Comparison of ENCODE assay signal across 10 mouse cellular contexts in the genomic region with DNA sequence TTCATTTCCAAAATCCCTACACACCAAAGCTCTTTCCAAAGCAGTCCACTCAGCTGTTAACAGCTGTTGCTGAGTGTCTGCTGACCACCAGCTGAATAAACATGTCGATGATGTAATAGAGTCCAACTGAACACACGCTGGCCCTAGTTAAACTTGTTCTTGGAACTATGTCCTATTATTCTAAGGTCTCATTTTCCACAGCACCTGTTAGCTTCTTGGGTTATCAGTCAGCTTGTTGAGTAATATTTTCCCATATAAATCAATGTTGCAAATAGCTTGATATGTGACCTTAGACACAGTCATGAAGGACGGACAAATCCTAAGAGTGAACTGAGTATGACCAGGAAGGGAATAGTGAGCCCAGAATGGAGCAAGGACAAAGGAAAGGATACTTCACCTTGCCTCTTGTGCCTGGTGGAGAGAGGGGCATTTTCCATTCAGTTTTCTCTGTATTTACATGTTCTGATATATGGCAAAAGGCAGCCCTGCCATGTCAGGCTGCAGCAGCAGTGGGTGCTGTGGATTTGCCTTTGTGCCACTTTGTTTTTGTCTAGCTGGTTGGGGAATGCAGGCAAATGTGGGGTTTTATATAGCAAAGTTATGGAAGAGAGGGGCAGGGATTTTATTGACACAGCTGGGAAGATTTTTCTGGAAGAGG.
DNase-seq lines count a peak whose midpoint lies in the region; ATAC-seq and TF ChIP-seq lines count a peak whose summit lies in the region.
"Had no signal": no experiment of that assay in that cellular context is flagged by ENCODE, and none has a peak within 500 bp of the region (broad histone marks: within the 10 kb centered on the region; RNA-seq: fewer than 3 reads in every experiment).

No protein-coding gene starts in this region.

- no peaks in the 10 kb centered on the region for H3K9me3 ChIP-seq in neural tube, embryonic 15.5 days (replicated peaks)

- H3K36me3 ChIP-seq in myocyte (ENCODE audit: control insufficient read depth, insufficient read depth) = no peaks in the 10 kb centered on the region
- no peaks in the 10 kb centered on the region for H3K36me3 ChIP-seq in neural tube, embryonic 15.5 days

- TF ChIP-seq POLR2A in myocyte (IDR thresholded peaks at IDR 0.05; ENCODE audit: insufficient read length, low read depth) = no peak

- no peak overlapping the region for H3ac ChIP-seq in myocyte (ENCODE audit: control insufficient read depth, insufficient read length)

- H3K4me3 ChIP-seq in myocyte = no peak overlapping the region
- H3K4me3 ChIP-seq in neural tube, embryonic 15.5 days (replicated peaks) = no peak overlapping the region
- H3K4me3 ChIP-seq: erythroblast, embryonic 14.5 days had no signal

- H3K4me2 ChIP-seq in myocyte (ENCODE audit: low read depth) = peak overlapping the region; percentile 66
- H3K4me2 ChIP-seq in neural tube, embryonic 15.5 days = no peak overlapping the region

- no peaks in the 10 kb centered on the region for H3K79me2 ChIP-seq in myocyte (ENCODE audit: control insufficient read depth, insufficient read depth)

- H3K27ac ChIP-seq in neural tube, embryonic 15.5 days (replicated peaks) = no peak overlapping the region

- 81% methylated on average over 3 of the region's 3 CpGs for WGBS in neural tube, embryonic 15.5 days

- H3K4me1 ChIP-seq in neural tube, embryonic 15.5 days = no peaks in the 10 kb centered on the region

- no peak for ATAC-seq in neural tube, embryonic 15.5 days (ENCODE audit: low FRiP score)

- peak; percentile 21 for DNase-seq in gastrocnemius, postnatal 25 days
- DNase-seq in gastrocnemius, postnatal 4 days (ENCODE audit: low spot score in 2 of 2) = no peak
- DNase-seq in heart, adult 9 months (ENCODE audit: low spot score in 2 of 2) = peak; percentile 75 to 82
- peak; percentile 16 to 47 for DNase-seq in kidney, postnatal 25 days
- DNase-seq in layer of hippocampus, adult 9-11 months = no peak
- no peak for DNase-seq in left cerebral cortex, adult 11 months (ENCODE audit: low spot score)
- DNase-seq: adrenal gland, adult 2 months had no signal

- no peak overlapping the region for H3K9ac ChIP-seq in neural tube, embryonic 15.5 days (replicated peaks)

- H3K27me3 ChIP-seq in myocyte (ENCODE audit: control insufficient read depth, insufficient read depth, insufficient read length) = no peaks in the 10 kb centered on the region
- no peaks in the 10 kb centered on the region for H3K27me3 ChIP-seq in neural tube, embryonic 15.5 days (replicated peaks)

TF ChIP-seq in myocyte, 11 proteins besides CTCF, POLR2A, EP300 and RAD21:
- TF ChIP-seq TCF12 (IDR thresholded peaks at IDR 0.05; ENCODE audit: insufficient read depth, poor library complexity, severe bottlenecking) (peak; percentile 100), CEBPB (IDR thresholded peaks at IDR 0.05; ENCODE audit: insufficient read depth, poor library complexity, severe bottlenecking) (peak; percentile 97; the same call in 1 of the 2 replicates), SRF (IDR thresholded peaks at IDR 0.05; ENCODE audit: control insufficient read depth, insufficient read length, low read depth) (peak; percentile 14), MAX (IDR thresholded peaks at IDR 0.05; ENCODE audit: low read depth) (peak; percentile 54), POLR2AphosphoS2 (IDR thresholded peaks at IDR 0.05; ENCODE audit: insufficient read length, low read depth) (no peak), MYOG (IDR thresholded peaks at IDR 0.05; ENCODE audit: control insufficient read depth in 1 of 3, insufficient read depth in 1 of 3, insufficient read length in 2 of 3, low read depth in 2 of 3) (peak in 2 of 3 experiments; percentile 90 to 100), E2F4 (IDR thresholded peaks at IDR 0.05; ENCODE audit: insufficient read depth) (no peak), USF1 (IDR thresholded peaks at IDR 0.05; ENCODE audit: low read depth) (peak; percentile 65), REST (IDR thresholded peaks at IDR 0.05; ENCODE audit: insufficient read depth, insufficient read length) (no peak), TCF3 (IDR thresholded peaks at IDR 0.05; ENCODE audit: insufficient read length, low read depth) (peak; percentile 99), MYOD1 (IDR thresholded peaks at IDR 0.05; ENCODE audit: control insufficient read depth in 1 of 3, insufficient read length in 2 of 3, low read depth in 2 of 3) (peak; percentile 99 to 100 (median 100))

Comparison
In these comparisons a context has a peak if more than half of its experiments do, and no peak if none do; other contexts are left out.
1. DNase-seq: peak in gastrocnemius, postnatal 25 days (single experiment), heart, adult 9 months (2 of 2) and kidney, postnatal 25 days (2 of 2); none in gastrocnemius, postnatal 4 days (0 of 2), layer of hippocampus, adult 9-11 months (single experiment) and left cerebral cortex, adult 11 months (single experiment).